Mouse (Mus musculus) left cerebral cortex, postnatal 14 days (tissue): Measurements from ENCODE around the gene Cs. TPM values are rescaled to one million over a fixed set of nuclear protein-coding genes. Genes with fewer than 3 reads are reported as not detected.
A peak's percentile ranks its signal among the peaks of the same experiment; 100 is the strongest.

Experiments used
- DNase-seq, 2 experiments: peaks; one replicate each; pipeline ENCODE4 v3.0.0; 2021 to 2022; ENCODE audit warnings: low spot score in 2 of 2, mixed read lengths in 1 of 2
- intact Hi-C: fragments of 180-260 bp; cut with DNase I; formaldehyde crosslinking; loops from one replicate; pipeline ENCODE4 v1.15.1; 2025
- total RNA-seq, 2 experiments: library from RNA; stranded (reverse); gene quantifications; 2 replicates each; pipeline ENCODE4 v1.2.3; 2021

The Cs gene
- total RNA-seq, 2 experiments from 2014 or later, result 269 to 271 TPM

DNA sequence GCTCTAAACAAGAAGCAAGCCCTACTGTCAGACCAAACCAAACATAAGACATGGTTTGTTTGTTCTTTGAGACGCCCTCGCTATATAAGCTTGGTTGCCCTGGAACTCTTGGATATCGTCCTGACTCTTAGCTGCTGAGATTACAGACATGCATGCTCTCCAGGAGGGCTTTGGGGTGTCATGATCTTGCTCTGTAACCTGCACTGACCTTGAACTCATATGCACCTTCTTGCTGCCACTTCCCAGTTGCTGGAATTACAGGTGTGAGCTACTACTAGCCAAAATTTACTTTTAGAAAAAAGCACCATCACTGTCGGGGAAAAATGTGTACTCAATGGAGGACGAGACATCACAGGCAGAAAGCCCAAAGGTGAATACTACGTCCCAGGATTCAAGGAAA is 32.1 kb downstream of the Cs start:
- no peak for DNase-seq
- intact Hi-C loops, result loop anchor here (5.0 kb wide), 1 partner anchor 88 kb away; the partner anchor contains the start of gene Smarcc2

DNA sequence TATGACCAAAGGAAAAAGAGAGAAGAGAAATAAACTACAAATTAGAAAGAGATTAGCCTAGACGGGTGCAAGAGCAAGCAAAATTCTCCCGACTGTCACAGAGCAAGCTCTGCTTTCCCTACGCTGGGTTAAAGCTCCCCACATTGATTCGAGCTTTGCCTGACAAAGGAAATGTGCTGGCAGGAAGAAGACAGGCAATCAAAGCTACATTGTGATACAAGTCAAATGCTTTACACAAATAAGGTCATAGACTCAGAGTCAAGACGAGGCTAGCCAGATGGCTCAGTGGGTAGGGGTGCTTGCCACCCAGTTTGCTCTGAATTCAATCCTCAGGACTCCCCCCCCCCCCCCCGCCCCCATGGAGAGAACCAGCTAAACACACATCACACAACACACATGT is 32.5 kb downstream of the Cs start:
- no peak for DNase-seq
- intact Hi-C loops, result loop anchor here (10.0 kb wide), 1 partner anchor 175 kb away; the partner anchor contains the start of genes Rpl41 and Zc3h10

- intact Hi-C loops, result loop anchor here (10.0 kb wide), 1 partner anchor 174 kb away; the partner anchor contains the start of genes Rpl41 and Zc3h10
- no peak for DNase-seq
These were observed 33.1 kb downstream of the Cs start for GRCm38 (mm10) chr10:128370601-128371000.

DNA sequence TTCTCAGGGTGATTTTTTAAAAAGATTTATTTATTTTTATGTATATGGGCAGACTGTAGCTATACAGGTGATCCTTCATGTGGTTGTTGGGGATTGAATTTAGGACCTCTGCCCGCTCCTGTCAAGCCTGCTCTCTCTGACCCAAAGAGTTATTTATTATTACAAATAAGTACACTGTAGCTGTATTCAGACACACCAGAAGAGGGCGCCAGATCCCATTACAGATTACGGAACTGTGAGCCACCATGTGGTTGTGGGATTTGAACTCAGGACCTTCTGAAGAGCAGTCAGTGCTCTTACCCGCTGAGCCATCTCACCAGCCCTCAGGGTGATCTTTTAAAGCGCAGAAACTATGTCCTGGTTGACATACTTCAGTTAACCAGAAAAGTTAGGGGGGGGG is 34.6 kb downstream of the Cs start:
- intact Hi-C loops, result loop anchor here (10.0 kb wide), 1 partner anchor 173 kb away; the partner anchor contains the start of genes Rpl41 and Zc3h10

GRCm38 (mm10) chr10:128372989-128373748 is 35.6 kb downstream of the Cs start:
- DNase-seq, result no peak
- intact Hi-C loops, result loop anchor here (10.0 kb wide), 1 partner anchor 172 kb away; the partner anchor contains the start of genes Rpl41 and Zc3h10

More for the DNA sequence above, 34.6 kb downstream of the Cs start:
- no peak for DNase-seq

GRCm38 (mm10) chr10:128374393-128374792 is 36.9 kb downstream of the Cs start:
- DNase-seq, result peak; percentile 9 to 47
- intact Hi-C loops, result loop anchor here (10.0 kb wide), 1 partner anchor 170 kb away; the partner anchor contains the start of genes Rpl41 and Zc3h10

DNA sequence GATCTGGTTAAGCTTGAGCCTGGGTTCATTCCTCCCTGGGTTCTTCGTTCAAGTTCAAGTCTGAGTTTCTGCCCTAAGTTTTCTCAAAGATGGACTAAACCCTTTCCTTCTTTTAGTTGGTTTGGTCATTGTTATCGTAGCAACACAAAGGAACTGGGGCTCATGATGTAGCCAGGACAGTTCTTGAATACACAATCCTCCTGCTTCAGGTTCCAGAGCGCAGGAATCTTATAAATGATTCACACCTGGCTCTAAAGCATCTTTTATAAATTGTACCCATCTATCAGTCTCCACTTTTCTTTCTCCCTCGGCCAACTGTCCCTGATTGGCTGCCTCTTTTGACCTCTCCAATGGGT is 38.5 kb downstream of the Cs start:
- intact Hi-C loops, result loop anchor here (10.0 kb wide), 1 partner anchor 169 kb away; the partner anchor contains the start of genes Rpl41 and Zc3h10
- DNase-seq, result no peak

DNA sequence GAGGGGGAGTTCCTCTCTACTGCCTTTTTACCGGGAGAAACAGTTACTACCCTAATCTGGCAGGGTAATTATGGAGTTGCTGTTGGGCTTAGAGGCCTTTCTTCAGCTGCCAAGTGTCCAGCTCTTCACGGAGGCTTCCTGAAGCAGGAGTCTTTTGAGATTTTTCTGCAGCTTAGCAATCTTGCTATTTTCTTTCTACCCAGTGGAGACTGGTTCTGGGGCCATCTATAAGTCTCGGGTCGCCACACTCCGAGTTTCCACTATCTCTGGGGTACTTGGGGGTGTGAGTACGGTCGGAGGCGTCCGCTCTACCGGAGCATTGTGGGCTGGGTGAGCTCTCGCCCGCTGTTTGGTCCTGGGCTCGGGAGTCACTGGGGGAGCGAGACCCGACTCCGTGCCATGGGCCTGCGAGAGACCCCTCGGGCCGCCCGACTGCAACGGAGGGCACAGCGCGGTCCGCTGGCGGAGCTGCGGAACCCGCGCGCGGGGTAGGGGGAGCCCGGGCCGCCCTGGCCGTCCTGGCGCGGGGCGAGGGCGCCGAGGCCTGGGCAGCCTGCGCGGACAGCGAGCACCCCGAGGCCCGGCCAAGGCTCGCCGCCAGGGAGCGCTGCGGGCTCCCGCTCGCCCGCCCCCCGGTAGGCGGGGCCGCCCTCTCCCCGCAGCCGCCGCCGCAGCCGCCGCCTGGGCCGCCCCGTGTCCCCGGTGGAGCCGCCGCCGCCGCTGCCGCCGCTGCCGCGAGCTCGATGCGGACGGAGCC is 39.1 kb downstream of the Cs start, which contains the start of gene Ankrd52:
Gene Ankrd52, plus strand, starts transcription at position 661 of the 757 bp plus-strand sequence.
- peak in 1 of 2 experiments; percentile 80 for DNase-seq
- intact Hi-C loops, result loop anchor here (10.0 kb wide), 1 partner anchor 168 kb away; the partner anchor contains the start of genes Rpl41 and Zc3h10

GRCm38 (mm10) chr10:128377222-128377939 is 39.8 kb downstream of the Cs start:
- intact Hi-C loops, result loop anchor here (10.0 kb wide), 1 partner anchor 167 kb away; the partner anchor contains the start of genes Rpl41 and Zc3h10
- peak in 1 of 2 experiments; percentile 47 for DNase-seq

DNA sequence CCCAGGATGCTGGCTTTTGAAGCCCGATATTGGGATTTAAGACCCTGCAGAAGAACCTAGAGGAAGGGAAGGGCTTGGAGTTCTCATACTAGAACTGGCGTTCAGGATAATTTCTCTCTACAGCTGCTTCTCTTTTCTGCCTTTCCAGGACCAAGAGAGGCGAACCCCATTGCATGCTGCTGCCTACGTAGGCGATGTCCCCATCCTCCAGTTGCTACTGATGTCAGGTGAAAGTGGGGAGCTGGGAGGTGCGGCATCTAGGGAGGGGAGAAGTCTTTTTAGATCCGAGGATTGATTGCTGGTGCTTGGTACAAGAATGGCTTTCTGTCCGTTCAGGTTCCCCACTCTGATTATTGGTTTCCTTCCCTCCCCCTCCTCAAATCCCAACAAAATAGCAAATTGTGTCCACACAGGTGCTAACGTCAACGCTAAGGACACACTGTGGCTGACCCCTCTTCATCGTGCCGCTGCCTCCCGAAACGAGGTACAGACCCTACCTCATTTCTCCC is 40.5 kb downstream of the Cs start:
- intact Hi-C loops, result loop anchor here (10.0 kb wide), 1 partner anchor 167 kb away; the partner anchor contains the start of genes Rpl41 and Zc3h10
- no peak for DNase-seq

GRCm38 (mm10) chr10:128378462-128378861 is 40.9 kb downstream of the Cs start:
- no peak for DNase-seq
- intact Hi-C loops, result loop anchor here (10.0 kb wide), 1 partner anchor 166 kb away; the partner anchor contains the start of genes Rpl41 and Zc3h10

DNA sequence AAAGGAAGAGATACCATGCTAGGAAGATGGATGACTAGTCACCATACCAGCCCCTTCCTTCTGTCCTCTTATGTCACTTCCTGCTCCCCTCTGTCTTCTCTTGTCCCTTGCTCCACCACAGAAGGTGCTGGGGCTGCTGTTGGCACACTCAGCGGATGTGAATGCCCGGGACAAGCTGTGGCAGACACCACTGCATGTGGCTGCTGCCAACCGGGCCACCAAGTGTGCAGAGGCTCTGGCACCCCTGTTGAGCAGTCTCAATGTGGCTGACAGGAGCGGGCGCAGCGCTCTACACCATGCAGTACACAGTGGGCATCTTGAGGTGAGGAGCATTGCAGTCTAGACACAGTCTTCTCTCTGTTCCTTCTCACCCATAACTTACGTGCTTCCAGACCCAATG is 41.7 kb downstream of the Cs start:
- intact Hi-C loops, result loop anchor here (10.0 kb wide), 1 partner anchor 166 kb away; the partner anchor contains the start of genes Rpl41 and Zc3h10
- DNase-seq, result no peak

GRCm38 (mm10) chr10:128380565-128380964 is 43.0 kb downstream of the Cs start:
- no peak for DNase-seq

GRCm38 (mm10) chr10:128382482-128382881 is 44.9 kb downstream of the Cs start:
- intact Hi-C loops, result no loop called here
- no peak for DNase-seq

More at GRCm38 (mm10) chr10:128380565-128380964, 43.0 kb downstream of the Cs start:
- intact Hi-C loops, result no loop called here

DNA sequence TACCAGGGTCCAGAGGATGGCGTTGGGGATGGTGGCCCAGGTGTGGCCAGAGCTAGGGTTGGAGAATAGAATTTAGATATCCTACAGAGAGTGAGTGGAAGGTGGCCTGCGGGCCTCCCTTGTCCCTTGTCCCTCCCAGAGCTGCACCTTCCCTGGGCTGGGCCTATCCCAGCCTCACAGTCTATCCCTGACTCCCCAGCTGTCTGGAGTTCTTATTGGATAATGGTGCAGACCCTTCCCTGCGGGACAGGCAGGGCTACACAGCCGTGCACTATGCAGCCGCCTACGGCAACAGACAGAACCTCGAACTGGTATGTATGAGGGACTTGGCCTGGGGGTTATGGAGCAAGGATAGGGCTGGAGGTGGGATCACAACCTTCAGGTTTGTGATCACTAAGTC is 48.4 kb downstream of the Cs start:
- intact Hi-C loops, result no loop called here
- DNase-seq, result no peak

GRCm38 (mm10) chr10:128388941-128389340 is 51.4 kb downstream of the Cs start:
- DNase-seq, result no peak
- intact Hi-C loops, result no loop called here

DNA sequence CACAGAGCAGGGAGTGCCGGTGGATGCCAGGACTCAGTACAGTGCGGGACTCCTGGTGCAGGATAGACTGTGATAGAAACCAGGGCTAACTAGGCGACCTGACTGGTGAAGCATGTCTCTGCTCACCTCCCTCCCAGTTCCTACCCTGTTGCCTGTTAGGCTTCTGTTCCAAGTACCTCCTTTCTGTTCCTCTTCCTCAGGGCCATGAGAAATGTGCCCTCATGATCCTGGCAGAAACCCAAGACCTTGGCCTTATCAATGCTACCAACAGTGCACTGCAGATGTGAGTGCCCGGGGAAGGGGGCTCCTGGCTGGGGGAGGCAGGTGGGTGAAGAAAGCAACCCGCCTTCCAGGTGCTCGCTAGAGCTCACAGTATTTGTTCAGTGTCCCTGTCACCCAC is 52.0 kb downstream of the Cs start:
- DNase-seq, result no peak
- intact Hi-C loops, result no loop called here

GRCm38 (mm10) chr10:128390366-128390765 is 52.8 kb downstream of the Cs start:
- DNase-seq, result no peak
- intact Hi-C loops, result no loop called here

- intact Hi-C loops, result no loop called here
- no peak for DNase-seq
These were observed 54.3 kb downstream of the Cs start for GRCm38 (mm10) chr10:128391850-128392249.
